In the genomic region with DNA sequence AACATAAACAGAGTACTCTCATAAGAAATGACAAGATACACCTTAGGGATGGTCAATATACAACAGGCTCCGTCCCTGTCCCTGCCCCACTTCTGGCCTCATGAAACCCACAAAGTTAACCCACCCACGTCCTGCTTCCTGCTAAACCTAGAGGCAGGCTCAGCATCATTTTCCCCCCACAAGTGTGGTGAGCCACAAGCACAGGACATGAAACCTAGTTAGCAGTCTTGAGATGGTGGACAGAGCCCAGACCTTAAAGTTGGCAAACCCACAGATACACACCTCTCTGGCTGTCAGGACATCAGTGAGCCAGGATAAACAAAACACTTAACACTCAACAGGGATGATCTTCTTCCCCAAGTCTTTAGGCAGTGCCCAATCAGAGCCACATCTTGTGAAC, we compare ENCODE assay signal across 21 mouse cellular contexts.
DNase-seq lines count a peak whose midpoint lies in the region; ATAC-seq and TF ChIP-seq lines count a peak whose summit lies in the region.
"Had no signal": no experiment of that assay in that cellular context is flagged by ENCODE, and none has a peak within 500 bp of the region (broad histone marks: within the 10 kb centered on the region; RNA-seq: fewer than 3 reads in every experiment).

No protein-coding gene starts in this region.

- H3K27ac ChIP-seq in midbrain, embryonic 11.5 days (ENCODE audit: low read depth, low read length): no peak overlapping the region
- H3K27ac ChIP-seq in lung, postnatal 0 days (ENCODE audit: low read length): no peak overlapping the region
- H3K27ac ChIP-seq: embryonic facial prominence, embryonic 10.5 days; forebrain, embryonic 13.5 days; gastrocnemius, adult 2 months; heart, embryonic 13.5 days; hindbrain, embryonic 15.5 days had no signal

- H3K9ac ChIP-seq in midbrain, embryonic 11.5 days (ENCODE audit: low read length): no peak overlapping the region
- no peak overlapping the region for H3K9ac ChIP-seq in lung, postnatal 0 days (replicated peaks; ENCODE audit: low read depth)
- H3K9ac ChIP-seq: forebrain, embryonic 13.5 days; forebrain, postnatal 0 days; heart, embryonic 13.5 days; hindbrain, embryonic 15.5 days had no signal

- no peaks in the 10 kb centered on the region for H3K9me3 ChIP-seq in midbrain, embryonic 11.5 days (ENCODE audit: control insufficient read depth, low read length)
- H3K9me3 ChIP-seq in lung, postnatal 0 days (ENCODE audit: low read length): no peaks in the 10 kb centered on the region
- H3K9me3 ChIP-seq: embryonic facial prominence, embryonic 10.5 days; forebrain, embryonic 13.5 days; heart, embryonic 13.5 days; hindbrain, embryonic 15.5 days had no signal

- no peaks in the 10 kb centered on the region for H3K27me3 ChIP-seq in midbrain, embryonic 11.5 days (ENCODE audit: control insufficient read depth, insufficient read depth, low read length)
- no peaks in the 10 kb centered on the region for H3K27me3 ChIP-seq in lung, postnatal 0 days (replicated peaks; ENCODE audit: insufficient read depth, low read length)
- H3K27me3 ChIP-seq: forebrain, embryonic 13.5 days; heart, embryonic 13.5 days; hindbrain, embryonic 15.5 days had no signal

- no peaks in the 10 kb centered on the region for H3K36me3 ChIP-seq in midbrain, embryonic 11.5 days (ENCODE audit: control insufficient read depth, insufficient read depth, low read length)
- H3K36me3 ChIP-seq in lung, postnatal 0 days (ENCODE audit: insufficient read depth, low read length): no peaks in the 10 kb centered on the region
- H3K36me3 ChIP-seq: embryonic facial prominence, embryonic 10.5 days; heart, embryonic 13.5 days; hindbrain, embryonic 15.5 days had no signal

- WGBS in midbrain, embryonic 11.5 days: 87% methylated on average over 2 of the region's 2 CpGs
- 83% methylated on average over 2 of the region's 2 CpGs for WGBS in lung, postnatal 0 days

- TF ChIP-seq EP300 in lung, postnatal 0 days (IDR thresholded peaks at IDR 0.05): no peak

- DNase-seq in thymus, postnatal 14 days: peak; percentile 16
- no peak for DNase-seq in thymus, postnatal 4 days
- DNase-seq in thymus, postnatal 36 days: peak; percentile 6 to 18
- DNase-seq in midbrain, embryonic 11.5 days (ENCODE audit: low spot score, missing footprints): no peak
- DNase-seq in testis, postnatal 10 days (ENCODE audit: low spot score): no peak
- DNase-seq in lung, postnatal 0 days (ENCODE audit: low spot score): no peak
- DNase-seq: adrenal gland, adult 2 months; adrenal gland, postnatal 25 days; cerebellum, adult 18-20 months; cerebellum, adult 9-11 months; cerebellum, postnatal 36 days; forebrain, postnatal 0 days; gastrocnemius, adult 2 months; gastrocnemius, postnatal 25 days; heart, postnatal 36 days had no signal

- H3K4me3 ChIP-seq in midbrain, embryonic 11.5 days (ENCODE audit: low read depth, low read length): no peak overlapping the region
- H3K4me3 ChIP-seq in lung, postnatal 0 days (ENCODE audit: low read depth, low read length): no peak overlapping the region
- H3K4me3 ChIP-seq: embryonic facial prominence, embryonic 10.5 days; forebrain, embryonic 13.5 days; gastrocnemius, adult 2 months; heart, embryonic 13.5 days; hindbrain, embryonic 15.5 days had no signal

- no peaks in the 10 kb centered on the region for H3K4me1 ChIP-seq in midbrain, embryonic 11.5 days (ENCODE audit: control insufficient read depth, insufficient read depth, low read length)
- no peaks in the 10 kb centered on the region for H3K4me1 ChIP-seq in lung, postnatal 0 days (ENCODE audit: insufficient read depth, low read depth, low read length)
- H3K4me1 ChIP-seq: embryonic facial prominence, embryonic 10.5 days; forebrain, embryonic 13.5 days; heart, embryonic 13.5 days; hindbrain, embryonic 15.5 days had no signal

- ATAC-seq in activated CD4-positive, CD25-positive, alpha-beta regulatory T cell, adult 4 months: peak; percentile 69
- peak; percentile 66 for ATAC-seq in megakaryocyte, adult 5-6 weeks (ENCODE audit: poor library complexity, severe bottlenecking)
- no peak for ATAC-seq in midbrain, embryonic 11.5 days (ENCODE audit: low FRiP score)
- ATAC-seq in lung, postnatal 0 days: no peak
- ATAC-seq: forebrain, embryonic 13.5 days; forebrain, postnatal 0 days had no signal

- TF ChIP-seq CTCF in lung, postnatal 0 days (IDR thresholded peaks at IDR 0.05): no peak

- H3K4me2 ChIP-seq in midbrain, embryonic 11.5 days: no peak overlapping the region
- no peak overlapping the region for H3K4me2 ChIP-seq in lung, postnatal 0 days (replicated peaks; ENCODE audit: low read depth, low read length)
- H3K4me2 ChIP-seq: forebrain, embryonic 13.5 days; heart, embryonic 13.5 days; hindbrain, embryonic 15.5 days had no signal

Comparison
In these comparisons a context has a peak if more than half of its experiments do, and no peak if none do; other contexts are left out.
1. DNase-seq: peak in thymus, postnatal 14 days (single experiment) and thymus, postnatal 36 days (2 of 2); none in thymus, postnatal 4 days (single experiment), midbrain, embryonic 11.5 days (single experiment), testis, postnatal 10 days (single experiment) and lung, postnatal 0 days (single experiment).
2. ATAC-seq: peak in activated CD4-positive, CD25-positive, alpha-beta regulatory T cell, adult 4 months (single experiment) and megakaryocyte, adult 5-6 weeks (single experiment); none in midbrain, embryonic 11.5 days (single experiment) and lung, postnatal 0 days (single experiment).